Comparison of ENCODE assay signal across 1 mouse cellular context in genomic region chr15:82346580-82347302, GRCm38 (mm10).
TF ChIP-seq lines count a peak whose summit lies in the region.

No protein-coding gene starts in this region.

TF ChIP-seq in MEL, 35 proteins besides CTCF, POLR2A, EP300 and RAD21 (continued from another document):
- TF ChIP-seq RCOR1 (IDR thresholded peaks at IDR 0.05; ENCODE audit: low read depth, low read length) (no peak), CHD1 (IDR thresholded peaks at IDR 0.05; ENCODE audit: low read depth, low read length) (no peak), BHLHE40 (IDR thresholded peaks at IDR 0.05; ENCODE audit: borderline replicate concordance, low read depth, low read length) (no peak), TBP (IDR thresholded peaks at IDR 0.05; ENCODE audit: low read depth, low read length) (peak; percentile 36; the same call in 1 of the 2 replicates), ZKSCAN1 (IDR thresholded peaks at IDR 0.05; ENCODE audit: low read depth, low read length) (no peak), ZNF384 (IDR thresholded peaks at IDR 0.05; ENCODE audit: low read depth, low read length) (no peak), USF2 (IDR thresholded peaks at IDR 0.05; ENCODE audit: borderline replicate concordance in 1 of 2, insufficient read depth in 1 of 2, low read depth in 1 of 2, low read length in 2 of 2) (no peak), MXI1 (IDR thresholded peaks at IDR 0.05; ENCODE audit: low read depth, low read length) (no peak; the same call in 1 of the 2 replicates), MYC (IDR thresholded peaks at IDR 0.05; ENCODE audit: low read depth, low read length) (no peak), MYB (IDR thresholded peaks at IDR 0.05; ENCODE audit: low read depth, low read length) (no peak), POLR2AphosphoS2 (IDR thresholded peaks at IDR 0.05; ENCODE audit: low read length) (no peak), ZC3H11A (IDR thresholded peaks at IDR 0.05; ENCODE audit: low read depth, low read length) (no peak), GATA1 (IDR thresholded peaks at IDR 0.05; ENCODE audit: low read depth, low read length) (no peak), HCFC1 (IDR thresholded peaks at IDR 0.05; ENCODE audit: low read depth, low read length) (no peak), SMC3 (IDR thresholded peaks at IDR 0.05; ENCODE audit: low read depth, low read length) (no peak), KAT2A (conservative IDR thresholded peaks at IDR 0.05; ENCODE audit: low read depth, low read length) (no peak), MAFK (IDR thresholded peaks at IDR 0.05; ENCODE audit: borderline replicate concordance, low read depth, low read length) (no peak), CHD2 (IDR thresholded peaks at IDR 0.05; ENCODE audit: low read length) (no peak), JUND (IDR thresholded peaks at IDR 0.05; ENCODE audit: low read depth, low read length) (no peak), TCF12 (IDR thresholded peaks at IDR 0.05; ENCODE audit: low read depth, low read length) (no peak), UBTF (IDR thresholded peaks at IDR 0.05; ENCODE audit: borderline replicate concordance, insufficient read depth, low read depth, low read length) (no peak), MAZ (IDR thresholded peaks at IDR 0.05; ENCODE audit: low read depth, low read length) (peak; percentile 53; the same call in 1 of the 2 replicates), MAX (IDR thresholded peaks at IDR 0.05; ENCODE audit: low read length) (peak; percentile 49; the same call in 1 of the 2 replicates), SIN3A (IDR thresholded peaks at IDR 0.05; ENCODE audit: low read length) (peak; percentile 12; the same call in 1 of the 2 replicates), POLR2AphosphoS5 (IDR thresholded peaks at IDR 0.05; ENCODE audit: borderline replicate concordance, low read depth, low read length) (no peak), ETS1 (IDR thresholded peaks at IDR 0.05; ENCODE audit: low read depth, low read length) (0 out of 2 replicates have a peak, but pooled peaks have one; percentile 3), MEF2A (IDR thresholded peaks at IDR 0.05; ENCODE audit: extremely low read depth, insufficient replicate concordance, low read depth, low read length, poor library complexity, severe bottlenecking) (no peak), NRF1 (IDR thresholded peaks at IDR 0.05; ENCODE audit: insufficient read depth, low read depth, low read length, poor library complexity, severe bottlenecking) (no peak)
